In the genomic region with DNA sequence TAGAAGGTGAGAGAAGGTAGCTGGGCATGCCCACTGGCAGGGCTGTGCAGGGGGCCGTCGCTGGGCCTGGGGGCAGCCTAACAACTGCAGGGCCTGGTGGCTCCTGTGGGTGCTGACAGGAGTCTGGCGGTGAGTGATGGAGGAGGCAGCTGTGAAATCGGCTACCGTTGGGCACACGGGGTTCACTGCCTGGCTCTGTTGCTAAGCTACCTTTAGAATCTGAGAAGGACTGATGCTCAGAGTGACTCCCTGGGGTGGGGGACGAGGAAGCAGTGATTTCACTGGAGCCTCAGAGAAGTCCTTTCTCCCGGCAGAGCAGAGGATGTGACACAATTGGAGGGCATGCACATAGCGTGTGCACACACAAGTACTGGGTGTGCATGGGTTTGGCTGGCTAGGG, we compare ENCODE assay signal across 17 mouse cellular contexts. TPM values are rescaled to one million over a fixed set of nuclear protein-coding genes. Genes with fewer than 3 reads are reported as not detected.
A peak's percentile ranks its signal among the peaks of the same experiment; 100 is the strongest.
DNase-seq lines count a peak whose midpoint lies in the region; ATAC-seq lines count a peak whose summit lies in the region.
"Had no signal": no experiment of that assay in that cellular context is flagged by ENCODE, and none has a peak within 500 bp of the region (broad histone marks: within the 10 kb centered on the region; RNA-seq: fewer than 3 reads in every experiment).

No protein-coding gene starts in this region.

- no peak overlapping the region for H3K4me3 ChIP-seq in embryonic facial prominence, embryonic 11.5 days (ENCODE audit: low read depth, low read length)
- H3K4me3 ChIP-seq in embryonic facial prominence, embryonic 10.5 days, result no peak overlapping the region
- no peak overlapping the region for H3K4me3 ChIP-seq in forebrain, embryonic 14.5 days (ENCODE audit: low read depth, low read length)
- H3K4me3 ChIP-seq in hindbrain, embryonic 15.5 days, result no peak overlapping the region
- no peak overlapping the region for H3K4me3 ChIP-seq in midbrain, embryonic 16.5 days (ENCODE audit: low read depth, low read length)
- H3K4me3 ChIP-seq: liver, embryonic 12.5 days had no signal

- H3K27me3 ChIP-seq in embryonic facial prominence, embryonic 11.5 days (ENCODE audit: control insufficient read depth, insufficient read depth, low read length), result peaks cover 25% of the 10 kb centered on the region
- peaks cover 85% of the 10 kb centered on the region for H3K27me3 ChIP-seq in embryonic facial prominence, embryonic 10.5 days (replicated peaks; ENCODE audit: low read depth, poor library complexity, severe bottlenecking)
- H3K27me3 ChIP-seq in forebrain, embryonic 14.5 days (replicated peaks; ENCODE audit: control insufficient read depth, insufficient read depth, low read length), result peaks cover 10% of the 10 kb centered on the region; the same call in 1 of the 2 replicates
- peaks cover 15% of the 10 kb centered on the region for H3K27me3 ChIP-seq in hindbrain, embryonic 15.5 days
- H3K27me3 ChIP-seq in midbrain, embryonic 16.5 days (ENCODE audit: control insufficient read depth, insufficient read depth, low read depth, low read length), result peaks cover 4% of the 10 kb centered on the region; the same call in 1 of the 2 replicates

- 0 out of 2 replicates have a peak, but pooled peaks have one; percentile 24 for ATAC-seq in embryonic facial prominence, embryonic 11.5 days (replicated peaks; ENCODE audit: insufficient number of reproducible peaks, low FRiP score, low TSS enrichment, low read depth)
- peak; percentile 50; the same call in 1 of the 2 replicates for ATAC-seq in forebrain, embryonic 14.5 days
- peak; percentile 44; the same call in 1 of the 2 replicates for ATAC-seq in hindbrain, embryonic 15.5 days (ENCODE audit: low FRiP score, low read depth)
- ATAC-seq in midbrain, embryonic 16.5 days, result peak; percentile 74
- ATAC-seq: intestine, embryonic 16.5 days; liver, embryonic 12.5 days had no signal

- WGBS in embryonic facial prominence, embryonic 11.5 days, result 16% methylated on average over 9 of the region's 9 CpGs
- WGBS in embryonic facial prominence, embryonic 10.5 days, result 25% methylated on average over 9 of the region's 9 CpGs
- 17% methylated on average over 9 of the region's 9 CpGs for WGBS in forebrain, embryonic 14.5 days
- 4% methylated on average over 9 of the region's 9 CpGs for WGBS in hindbrain, embryonic 15.5 days
- 11% methylated on average over 9 of the region's 9 CpGs for WGBS in midbrain, embryonic 16.5 days

- H3K27ac ChIP-seq in embryonic facial prominence, embryonic 11.5 days (replicated peaks; ENCODE audit: low read depth, low read length), result no peak overlapping the region
- no peak overlapping the region for H3K27ac ChIP-seq in embryonic facial prominence, embryonic 10.5 days (replicated peaks)
- no peak overlapping the region for H3K27ac ChIP-seq in forebrain, embryonic 14.5 days (ENCODE audit: low read depth, low read length)
- peak overlapping the region; percentile 32; the same call in 1 of the 2 replicates for H3K27ac ChIP-seq in hindbrain, embryonic 15.5 days (replicated peaks)
- peak overlapping the region; percentile 77 for H3K27ac ChIP-seq in midbrain, embryonic 16.5 days (ENCODE audit: low read length)
- H3K27ac ChIP-seq: liver, embryonic 12.5 days had no signal

- no peaks in the 10 kb centered on the region for H3K4me1 ChIP-seq in embryonic facial prominence, embryonic 11.5 days (ENCODE audit: control insufficient read depth, insufficient read depth, low read length)
- peaks cover 23% of the 10 kb centered on the region for H3K4me1 ChIP-seq in embryonic facial prominence, embryonic 10.5 days
- peaks cover 9% of the 10 kb centered on the region for H3K4me1 ChIP-seq in forebrain, embryonic 14.5 days (ENCODE audit: control insufficient read depth, insufficient read depth, low read length)
- H3K4me1 ChIP-seq in hindbrain, embryonic 15.5 days (replicated peaks), result peaks cover 24% of the 10 kb centered on the region
- H3K4me1 ChIP-seq in midbrain, embryonic 16.5 days (ENCODE audit: control insufficient read depth, insufficient read depth, low read length), result peaks cover 14% of the 10 kb centered on the region
- H3K4me1 ChIP-seq: liver, embryonic 12.5 days had no signal

- no peaks in the 10 kb centered on the region for H3K36me3 ChIP-seq in embryonic facial prominence, embryonic 11.5 days (replicated peaks; ENCODE audit: control insufficient read depth, insufficient read depth, low read depth, low read length)
- H3K36me3 ChIP-seq in embryonic facial prominence, embryonic 10.5 days (replicated peaks), result no peaks in the 10 kb centered on the region
- H3K36me3 ChIP-seq in forebrain, embryonic 14.5 days (ENCODE audit: control insufficient read depth, insufficient read depth, low read length), result no peaks in the 10 kb centered on the region
- H3K36me3 ChIP-seq in hindbrain, embryonic 15.5 days, result no peaks in the 10 kb centered on the region
- no peaks in the 10 kb centered on the region for H3K36me3 ChIP-seq in midbrain, embryonic 16.5 days (ENCODE audit: control insufficient read depth, insufficient read depth, low read length)
- H3K36me3 ChIP-seq: liver, embryonic 12.5 days had no signal

- no peak for DNase-seq in embryonic facial prominence, embryonic 11.5 days (ENCODE audit: low spot score)
- no peak for DNase-seq in embryonic facial prominence, embryonic 10.5 days (ENCODE audit: low spot score)
- DNase-seq in forebrain, embryonic 14.5 days (ENCODE audit: low spot score), result peak; percentile 46
- no peak for DNase-seq in left cerebral cortex, postnatal 14 days (ENCODE audit: low spot score in 2 of 2)
- no peak for DNase-seq in lung, postnatal 25 days (ENCODE audit: low spot score)
- no peak for DNase-seq in heart, postnatal 4 days
- DNase-seq: adrenal gland, postnatal 25 days; cerebellum, postnatal 25 days; gastrocnemius, postnatal 10 days; heart, postnatal 10 days; kidney, postnatal 14 days; lung, postnatal 10 days; right cerebral cortex, postnatal 14 days had no signal

- no peak overlapping the region for H3K9ac ChIP-seq in embryonic facial prominence, embryonic 11.5 days (replicated peaks; ENCODE audit: low read length)
- peak overlapping the region; percentile 29; the same call in 1 of the 2 replicates for H3K9ac ChIP-seq in forebrain, embryonic 14.5 days (ENCODE audit: low read length)
- H3K9ac ChIP-seq in hindbrain, embryonic 15.5 days, result no peak overlapping the region
- H3K9ac ChIP-seq in midbrain, embryonic 16.5 days (ENCODE audit: low read depth, low read length), result peak overlapping the region; percentile 26; the same call in 1 of the 2 replicates
- H3K9ac ChIP-seq: liver, embryonic 12.5 days had no signal

- intact Hi-C loops in left cerebral cortex, postnatal 14 days (cut with DNase I), result no loop called here

- H3K9me3 ChIP-seq in embryonic facial prominence, embryonic 11.5 days (replicated peaks; ENCODE audit: control insufficient read depth, low read length), result no peaks in the 10 kb centered on the region
- H3K9me3 ChIP-seq in embryonic facial prominence, embryonic 10.5 days, result no peaks in the 10 kb centered on the region
- no peaks in the 10 kb centered on the region for H3K9me3 ChIP-seq in forebrain, embryonic 14.5 days (replicated peaks; ENCODE audit: control insufficient read depth, low read length)
- no peaks in the 10 kb centered on the region for H3K9me3 ChIP-seq in hindbrain, embryonic 15.5 days
- no peaks in the 10 kb centered on the region for H3K9me3 ChIP-seq in midbrain, embryonic 16.5 days (replicated peaks; ENCODE audit: control insufficient read depth, low read length, poor library complexity, severe bottlenecking)
- H3K9me3 ChIP-seq: liver, embryonic 12.5 days had no signal

- no peak overlapping the region for H3K4me2 ChIP-seq in embryonic facial prominence, embryonic 11.5 days (ENCODE audit: low read depth, low read length)
- H3K4me2 ChIP-seq in forebrain, embryonic 14.5 days (ENCODE audit: low read length), result no peak overlapping the region
- no peak overlapping the region for H3K4me2 ChIP-seq in hindbrain, embryonic 15.5 days
- H3K4me2 ChIP-seq in midbrain, embryonic 16.5 days (ENCODE audit: low read length), result peak overlapping the region; percentile 15; the same call in 1 of the 2 replicates
- H3K4me2 ChIP-seq: liver, embryonic 12.5 days had no signal

RNA-seq across cellular contexts. Expression of gene Cdh22, which starts 57.7 kb away (rescaled TPM):
- 1.2 and 1.3 TPM in 2 replicates for polyA plus RNA-seq in embryonic facial prominence, embryonic 11.5 days (2014; fragmentation: Nextera tagmentation; extraction: Ambion mirVana)
- polyA plus RNA-seq in embryonic facial prominence, embryonic 10.5 days (2016; fragmentation: Nextera tagmentation; extraction: Ambion mirVana), result 0.91 and 1.1 TPM in 2 replicates
- 4.8 and 4.9 TPM in 2 replicates for polyA plus RNA-seq in forebrain, embryonic 14.5 days (2014; fragmentation: Nextera tagmentation; extraction: Ambion mirVana)
- 16.4 and 16.6 TPM in 2 replicates for polyA plus RNA-seq in hindbrain, embryonic 15.5 days (2015; fragmentation: Nextera tagmentation; extraction: Ambion mirVana)
- 13.9 and 15.4 TPM in 2 replicates for polyA plus RNA-seq in midbrain, embryonic 16.5 days (2015; fragmentation: Nextera tagmentation; extraction: Ambion mirVana)
- total RNA-seq in left cerebral cortex, postnatal 14 days (2021), result 10 to 100 TPM; 33.8 TPM
- under 1 TPM; 0.24 to 0.27 TPM for total RNA-seq in heart, postnatal 4 days (2021)

Comparison
In these comparisons a context has a peak if more than half of its experiments do, and no peak if none do; other contexts are left out.
1. ATAC-seq: peak in every context shown above with its lines; median percentile 74 in midbrain, embryonic 16.5 days; 50 in forebrain, embryonic 14.5 days; 44 in hindbrain, embryonic 15.5 days; 24 in embryonic facial prominence, embryonic 11.5 days.
2. H3K27ac ChIP-seq: peak in hindbrain, embryonic 15.5 days (single experiment) and midbrain, embryonic 16.5 days (single experiment); none in embryonic facial prominence, embryonic 11.5 days (single experiment), embryonic facial prominence, embryonic 10.5 days (single experiment) and forebrain, embryonic 14.5 days (single experiment).
3. H3K9ac ChIP-seq: peak in forebrain, embryonic 14.5 days (single experiment) and midbrain, embryonic 16.5 days (single experiment); none in embryonic facial prominence, embryonic 11.5 days (single experiment) and hindbrain, embryonic 15.5 days (single experiment).